Mouse (Mus musculus) stomach, embryonic 14.5 days (tissue): ENCODE measurements around the gene Slc16a13. TPM values are rescaled to one million over a fixed set of nuclear protein-coding genes. Genes with fewer than 3 reads are reported as not detected.
"Not testable (repeated sequence)": the region's sequence is repeated elsewhere in the genome, so short reads cannot be mapped to it uniquely, and the experiment has no call there.

Experiments
- ATAC-seq: fragments of 200-750 bp; cut with Nextera tagmentation; 2 replicates; pipeline ENCODE4 v1.8.0; 2017; ENCODE audit warnings: low read depth, moderate TSS enrichment; ENCODE audit not compliant: insufficient number of reproducible peaks, insufficient read depth, low FRiP score
- H3K27ac ChIP-seq: fragments of 300-500 bp; sonication (generic); 2 replicates; pipeline ENCODE4 v1.5.1; 2014; ENCODE audit warnings: mild to moderate bottlenecking, low read length, moderate library complexity, mixed read lengths
- H3K27me3 ChIP-seq: fragments of 300-500 bp; sonication (generic); 2 replicates; pipeline ENCODE4 v1.6.1; 2014; ENCODE audit warnings: low read length, control low read depth, mixed read lengths; ENCODE audit not compliant: control insufficient read depth, insufficient read depth
- H3K36me3 ChIP-seq: fragments of 300-500 bp; sonication (generic); 2 replicates; pipeline ENCODE4 v1.6.1; 2014; ENCODE audit warnings: mild to moderate bottlenecking, control low read depth, low read length, moderate library complexity, mixed read lengths; ENCODE audit not compliant: control insufficient read depth, insufficient read depth
- H3K4me1 ChIP-seq: fragments of 300-500 bp; sonication (generic); 2 replicates; pipeline ENCODE4 v1.6.1; 2014; ENCODE audit warnings: low read length, control low read depth, mixed read lengths; ENCODE audit not compliant: control insufficient read depth, insufficient read depth
- H3K4me2 ChIP-seq: fragments of 300-500 bp; sonication (generic); replicated peaks from 2 replicates; pipeline ENCODE4 v1.6.1; 2014; ENCODE audit warnings: low read depth, low read length, control low read depth
- H3K4me3 ChIP-seq: fragments of 300-500 bp; sonication (generic); 2 replicates; pipeline ENCODE4 v1.5.1; 2014; ENCODE audit warnings: low read depth, low read length, control low read depth
- H3K9ac ChIP-seq: fragments of 300-500 bp; sonication (generic); replicated peaks from 2 replicates; pipeline ENCODE4 v1.6.1; 2014; ENCODE audit warnings: low read depth, mild to moderate bottlenecking, control low read depth, low read length, moderate library complexity, mixed read lengths
- H3K9me3 ChIP-seq: fragments of 300-500 bp; sonication (generic); 2 replicates; pipeline ENCODE4 v1.6.1; 2016; ENCODE audit warnings: low read depth, low read length, control low read depth; ENCODE audit not compliant: control insufficient read depth
- WGBS: fragments of 180-500 bp; shearing (Covaris S2); extraction: QIAGEN DNeasy Blood & Tissue Kit; methylation state at CpG from one replicate; pipeline ENCODE4 v1.1.7; 2014; 5-methylcytosine and 5-hydroxymethylcytosine counted together
- microRNA counts: library from miRNA; unstranded; fragments of <30 nt; microRNA quantifications from one replicate; lab custom pipeline; 2016
- microRNA-seq: library from miRNA; unstranded; fragments of <30 nt; microRNA quantifications from one replicate; pipeline ENCODE4, GENCODE M21; 2016
- polyA plus RNA-seq: library from polyadenylated mRNA; unstranded; fragments of >200 nt; fragmentation: Nextera tagmentation; extraction: Ambion mirVana; gene quantifications from 2 replicates; pipeline ENCODE4 v1.2.1, GENCODE M21; 2014

Gene Slc16a13
- polyA plus RNA-seq, 1 experiment from 2014 or later: 5.6 TPM

- Histone ChIP-seq H3K27ac (no peak overlapping the region), H3K9ac (no peak overlapping the region), H3K36me3 (no peaks in the 10 kb centered on the region), H3K4me1 (no peaks in the 10 kb centered on the region), H3K4me2 (no peak overlapping the region), H3K9me3 (no peaks in the 10 kb centered on the region), H3K4me3 (no peak overlapping the region), H3K27me3 (no peaks in the 10 kb centered on the region)
- ATAC-seq: no peak
- 76% methylated on average over 7 of the region's 7 CpGs for WGBS
These were observed 50.6 kb downstream of the Slc16a13 start for GRCm38 (mm10) chr11:70170291-70170690.

- not testable (repeated sequence) for H3K27me3 ChIP-seq, H3K4me3 ChIP-seq, H3K9ac ChIP-seq, H3K4me2 ChIP-seq, H3K27ac ChIP-seq, ATAC-seq, H3K9me3 ChIP-seq, H3K4me1 ChIP-seq, H3K36me3 ChIP-seq
- 82% methylated on average over 7 of the region's 7 CpGs for WGBS
These were observed 51.4 kb downstream of the Slc16a13 start for GRCm38 (mm10) chr11:70169471-70169870.

- Histone ChIP-seq H3K4me3 (no peak overlapping the region), H3K27ac (no peak overlapping the region), H3K4me1 (no peaks in the 10 kb centered on the region), H3K27me3 (no peaks in the 10 kb centered on the region), H3K36me3 (no peaks in the 10 kb centered on the region), H3K9ac (no peak overlapping the region), H3K9me3 (no peaks in the 10 kb centered on the region), H3K4me2 (no peak overlapping the region)
- ATAC-seq: no peak
- 43% methylated on average over 7 of the region's 7 CpGs for WGBS
These were observed 52.7 kb downstream of the Slc16a13 start for GRCm38 (mm10) chr11:70168136-70168535.

MicroRNAs within 50 kb of the gene (microRNA counts, 519-probe panel; counts per million panel counts)
- not detected for microRNA mmu-miR-195 (lab: Ali Mortazavi, UCI)
- 2,038 counts per million, percentile 24 among the panel's probes with 10 or more counts for microRNA mmu-miR-497 (lab: Ali Mortazavi, UCI)

Small RNA genes lying within 50 kb of the gene (microRNA-seq; reads per million reads assigned to microRNA genes)
- gene Mir195a (956 reads per million, percentile 71 among the genes with 10 or more reads in this experiment), gene Mir497 (not detected), gene Mir497b (not detected)

Other genes with a start within 250 kb of the Slc16a13 start
- gene Ctdnep1, start 239.9 kb downstream of the Slc16a13 start, polyA plus RNA-seq: 27.2 and 29.5 TPM in 2 replicates
- 104 and 111 TPM in 2 replicates for gene Elp5, start 238.5 kb downstream of the Slc16a13 start, polyA plus RNA-seq
- 496 and 523 TPM in 2 replicates for gene Gabarap, start 229.9 kb downstream of the Slc16a13 start, polyA plus RNA-seq
- gene Phf23, start 225.3 kb downstream of the Slc16a13 start, polyA plus RNA-seq: 40.2 and 47.9 TPM in 2 replicates
- 29.0 and 29.9 TPM in 2 replicates for gene Dvl2, start 220.5 kb downstream of the Slc16a13 start, polyA plus RNA-seq
- 61.3 and 62.7 TPM in 2 replicates for gene Acadvl, start 205.7 kb downstream of the Slc16a13 start, polyA plus RNA-seq
- 12.4 and 13.8 TPM in 2 replicates for gene Dlg4, start 204.1 kb downstream of the Slc16a13 start, polyA plus RNA-seq
- gene Asgr1, start 167.0 kb downstream of the Slc16a13 start, polyA plus RNA-seq: not detected in 2 replicates
- 0.54 TPM in 1 of 2 replicates, not detected in the other for gene Asgr2, start 128.4 kb downstream of the Slc16a13 start, polyA plus RNA-seq
- 0.25 and 0.29 TPM in 2 replicates for gene Mgl2, start 90.7 kb downstream of the Slc16a13 start, polyA plus RNA-seq
- 0.98 and 1.0 TPM in 2 replicates for gene Clec10a, start 64.9 kb downstream of the Slc16a13 start, polyA plus RNA-seq
- 0.69 and 1.5 TPM in 2 replicates for gene Slc16a11, start 8.3 kb downstream of the Slc16a13 start, polyA plus RNA-seq
- 11.3 and 12.0 TPM in 2 replicates for gene Bcl6b, start 8.7 kb upstream of the Slc16a13 start, polyA plus RNA-seq
- gene 0610010K14Rik, start 16.9 kb upstream of the Slc16a13 start, polyA plus RNA-seq: 164 and 167 TPM in 2 replicates
- gene Gm21988, start 18.8 kb upstream of the Slc16a13 start, polyA plus RNA-seq: 9.2 and 13.3 TPM in 2 replicates
- 157 and 164 TPM in 2 replicates for gene Rnasek, start 18.8 kb upstream of the Slc16a13 start, polyA plus RNA-seq
- gene Alox12, start 34.3 kb upstream of the Slc16a13 start, polyA plus RNA-seq: 13.0 and 14.6 TPM in 2 replicates
- not detected in 2 replicates for gene Alox12e, start 101.6 kb upstream of the Slc16a13 start, polyA plus RNA-seq
- gene Alox15, start 131.0 kb upstream of the Slc16a13 start, polyA plus RNA-seq: 2.4 and 4.1 TPM in 2 replicates
- gene Pelp1, start 189.0 kb upstream of the Slc16a13 start, polyA plus RNA-seq: 31.6 and 34.4 TPM in 2 replicates
- gene Arrb2, start 211.6 kb upstream of the Slc16a13 start, polyA plus RNA-seq: 15.9 and 17.2 TPM in 2 replicates
- gene Med11, start 230.9 kb upstream of the Slc16a13 start, polyA plus RNA-seq: 48.6 and 49.8 TPM in 2 replicates
- gene Zmynd15, start 238.4 kb upstream of the Slc16a13 start, polyA plus RNA-seq: 0.39 and 0.50 TPM in 2 replicates
- gene Cxcl16, start 238.9 kb upstream of the Slc16a13 start, polyA plus RNA-seq: 7.8 and 8.6 TPM in 2 replicates